Mouse (Mus musculus) lung, postnatal 14 days (tissue): ENCODE measurements around the gene Tex2.
A peak's percentile ranks its signal among the peaks of the same experiment; 100 is the strongest.
"Not testable (repeated sequence)": the region's sequence is repeated elsewhere in the genome, so short reads cannot be mapped to it uniquely, and the experiment has no call there.

ENCODE experiments used
- DNase-seq: peaks from one replicate; pipeline ENCODE4 v3.0.0; 2021

Gene Tex2

DNA sequence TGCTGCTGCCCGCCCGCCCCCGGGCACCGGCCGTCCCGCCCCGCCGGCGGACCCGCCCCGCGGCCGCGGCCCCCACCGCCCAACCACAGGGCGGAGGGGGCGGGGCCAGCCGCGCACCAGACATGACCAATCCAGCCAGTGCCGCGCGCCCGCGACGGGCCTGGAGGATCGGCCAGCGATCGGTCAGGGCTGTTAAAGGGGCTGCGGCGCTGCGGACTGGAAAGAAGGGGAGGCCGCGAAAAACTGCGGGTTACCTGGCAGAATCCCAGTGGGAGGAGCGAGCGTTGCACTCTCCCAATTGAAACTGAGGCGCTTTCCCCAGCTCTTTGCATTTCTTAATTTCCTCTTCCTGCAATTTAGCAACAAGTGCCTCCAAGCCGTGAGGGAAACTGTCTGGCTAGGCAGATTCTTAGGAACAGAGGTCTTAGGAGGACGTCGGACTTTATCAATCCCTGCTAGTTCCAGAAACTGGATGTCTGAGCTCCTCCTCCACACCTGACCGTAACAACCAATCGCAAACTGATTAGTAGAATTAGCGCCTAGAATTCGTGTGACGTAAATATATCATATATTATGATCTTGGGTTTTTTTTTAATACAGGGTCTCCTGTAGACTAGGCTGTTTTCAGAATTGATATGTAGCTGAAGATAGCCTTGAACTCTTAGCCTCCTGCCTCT is at the start of gene Tex2:
Tex2 (minus strand) TSS at position 463 of the 677 bp plus-strand sequence.
- peak; percentile 97 for DNase-seq

- DNase-seq = no peak
Observed at GRCm38 (mm10) chr11:106662634-106663407, 49.6 kb upstream of the Tex2 start.

DNA sequence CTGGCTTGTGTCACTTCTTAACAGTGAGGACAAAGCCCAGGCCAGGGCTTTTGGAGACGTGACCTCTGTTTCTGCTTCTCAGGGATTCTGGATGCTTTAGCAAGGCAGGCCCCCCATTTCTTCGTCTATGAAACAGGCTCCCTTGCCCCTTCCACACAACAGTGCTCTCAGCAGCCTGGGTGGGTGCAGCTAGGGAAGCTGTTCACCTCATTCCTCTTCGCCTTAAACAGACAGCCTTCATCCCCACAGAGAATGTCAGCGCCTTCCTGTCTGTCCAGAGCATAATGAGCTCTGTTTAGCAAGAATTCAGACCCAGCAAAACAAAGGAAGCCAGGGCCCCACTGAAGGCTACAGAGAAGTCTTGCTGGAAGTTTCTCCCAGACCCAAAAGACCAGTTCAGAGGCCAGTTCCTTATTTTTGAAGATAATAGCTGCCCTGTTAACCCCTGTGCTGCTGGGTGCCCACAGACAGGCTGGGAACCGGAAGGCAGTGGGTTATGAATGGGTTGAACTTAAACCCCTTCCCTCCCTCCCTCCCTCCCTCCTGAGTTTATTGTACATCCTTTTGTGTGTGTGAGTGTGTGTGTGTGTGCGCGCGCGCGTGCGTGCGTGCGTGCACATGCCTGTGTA is 47.3 kb upstream of the Tex2 start:
- DNase-seq = peak; percentile 51

DNA sequence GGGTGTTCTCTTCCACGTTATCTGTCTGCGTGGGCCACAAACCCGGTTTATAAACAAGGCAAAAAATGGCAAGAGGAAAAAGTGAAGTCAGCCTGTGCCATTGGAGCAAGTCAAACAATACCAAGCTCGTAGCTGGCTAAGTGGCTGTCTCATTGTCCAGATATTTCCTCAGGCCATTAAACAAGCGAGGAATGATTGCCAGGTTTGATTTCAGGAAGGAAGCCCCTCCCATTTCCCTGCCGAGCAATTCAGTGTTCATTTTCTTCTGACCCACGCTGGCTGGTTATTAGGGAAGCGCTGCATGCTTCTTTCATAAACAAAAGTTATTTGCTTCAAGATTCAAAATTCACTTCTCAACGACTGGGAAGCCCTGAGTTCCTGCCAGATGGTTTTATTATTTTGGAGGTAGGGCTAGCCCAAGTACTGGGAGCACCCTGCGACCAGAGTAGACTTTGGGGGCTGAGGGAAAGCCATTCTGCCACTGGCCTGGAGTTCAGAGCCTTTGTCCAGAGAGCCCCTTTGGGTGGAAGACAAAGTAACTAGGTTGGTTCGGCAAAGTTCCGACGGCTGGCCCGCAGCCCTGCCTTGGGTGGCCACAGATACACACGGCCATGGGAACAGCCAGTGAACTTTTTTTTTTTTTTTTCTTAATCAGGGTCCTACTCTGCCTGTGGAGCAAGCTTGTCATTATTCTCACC is 46.5 kb upstream of the Tex2 start:
- DNase-seq = peak; percentile 72

DNA sequence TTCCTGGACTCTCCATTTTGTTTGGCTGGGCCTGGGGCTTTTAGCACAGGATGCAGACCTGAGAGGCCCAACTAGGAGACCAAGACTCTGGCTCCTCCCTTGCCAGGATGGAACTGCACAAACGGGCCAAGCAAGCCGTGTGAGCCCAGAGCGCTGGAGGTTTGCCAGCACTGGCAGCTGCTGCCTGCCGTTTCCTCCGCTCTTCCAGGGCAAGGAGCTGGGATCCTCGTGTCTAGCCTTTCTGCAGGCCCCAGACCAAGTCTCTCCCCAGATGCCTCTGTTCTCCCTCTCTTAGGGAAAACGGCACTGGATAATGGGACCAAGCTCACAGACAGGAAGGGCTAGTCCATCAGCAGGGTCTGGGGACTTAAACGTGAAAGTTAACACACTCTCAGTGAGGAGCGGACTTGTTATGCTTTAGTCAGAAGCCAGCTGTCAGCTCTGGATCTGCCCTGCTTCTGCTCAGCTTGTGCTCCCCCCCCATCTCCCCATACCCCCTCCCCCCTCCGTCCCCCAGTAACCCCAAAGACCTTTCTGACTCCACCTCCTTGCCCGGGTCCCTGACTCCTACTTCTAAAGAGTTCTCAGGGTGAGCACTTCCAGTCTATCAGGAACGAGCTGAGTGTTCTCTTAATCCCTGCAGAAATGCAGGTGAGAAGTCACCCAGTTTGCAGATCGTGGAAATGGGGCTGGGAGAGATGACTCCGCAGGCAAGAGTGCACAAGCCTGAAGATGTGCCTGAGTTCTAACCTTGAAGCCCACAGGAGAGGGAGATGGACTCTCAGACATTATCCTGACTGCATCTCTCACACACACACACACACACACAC is 45.0 kb upstream of the Tex2 start:
- peak; percentile 88 for DNase-seq

GRCm38 (mm10) chr11:106656896-106657498 is 43.8 kb upstream of the Tex2 start:
- DNase-seq = not testable (repeated sequence)

DNA sequence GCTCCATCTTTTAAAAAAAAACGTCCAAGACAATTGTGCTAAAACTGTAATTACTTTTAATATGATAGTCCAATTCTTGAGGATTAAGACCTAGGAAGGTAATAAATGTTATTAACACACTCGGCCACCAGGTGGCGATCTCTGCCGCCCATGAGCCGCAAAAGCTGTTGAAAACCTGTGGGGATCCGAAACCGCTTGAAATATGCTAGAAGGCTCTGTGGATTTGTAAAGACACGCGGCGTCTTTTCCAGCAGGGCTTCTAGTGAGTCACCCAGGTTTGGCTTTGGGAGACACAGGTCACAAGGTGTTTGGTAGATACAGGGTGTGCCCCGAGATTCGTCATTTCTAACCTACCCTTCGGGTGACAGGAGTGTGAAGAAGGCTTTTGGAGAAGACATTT is 35.1 kb upstream of the Tex2 start:
- DNase-seq = peak; percentile 87

DNA sequence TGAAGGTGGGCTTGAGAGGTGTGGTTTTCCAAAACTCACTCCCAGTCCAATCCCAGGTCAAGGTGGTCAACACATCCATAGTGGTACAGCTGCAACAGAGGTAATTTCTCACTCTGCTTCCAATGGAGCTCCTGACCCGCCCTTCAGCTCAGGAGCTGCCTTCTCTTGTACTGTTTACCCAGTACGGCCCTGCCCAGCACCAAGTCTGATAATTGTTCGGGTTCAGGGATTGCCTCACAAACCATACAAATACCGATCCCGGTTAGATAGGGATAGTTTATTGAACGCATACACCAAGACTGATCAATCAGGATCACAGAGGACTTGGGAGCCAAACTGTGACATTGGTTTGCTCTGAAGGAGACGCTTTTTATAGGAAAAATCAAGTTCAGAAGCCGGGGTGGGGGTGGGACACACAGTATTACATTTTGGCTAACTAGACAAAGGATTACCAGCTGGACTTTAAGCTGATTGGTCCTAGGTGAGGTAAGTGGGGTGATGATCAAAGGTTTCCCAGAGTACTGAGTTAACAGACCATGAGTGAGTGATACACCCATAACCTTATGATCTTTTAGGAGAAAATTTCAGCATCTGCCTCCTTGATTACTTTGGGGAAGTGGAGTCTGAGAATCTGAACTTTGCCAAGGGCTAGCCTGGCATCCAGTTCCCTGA is 29.9 kb upstream of the Tex2 start:
- DNase-seq = no peak

DNA sequence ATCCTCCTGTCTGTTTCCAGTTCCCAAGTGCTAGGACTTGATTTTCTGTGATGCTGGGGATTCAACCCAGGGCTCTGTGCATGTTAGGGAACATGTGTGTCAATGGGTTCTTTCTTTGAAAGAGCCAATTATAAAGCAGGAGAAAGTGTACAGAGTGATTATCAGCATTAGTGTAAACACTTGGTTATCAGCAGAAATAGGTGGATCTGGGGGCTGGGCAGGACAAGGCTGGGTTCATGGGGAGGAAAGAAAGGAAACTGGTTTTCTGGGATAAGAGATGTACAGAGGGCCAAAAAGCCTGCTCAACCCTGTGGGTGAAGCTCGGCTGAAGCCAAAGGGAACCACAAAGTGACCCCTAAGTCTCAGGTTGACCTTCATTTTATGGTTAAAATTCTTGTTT is 28.4 kb upstream of the Tex2 start:
- DNase-seq = no peak

DNA sequence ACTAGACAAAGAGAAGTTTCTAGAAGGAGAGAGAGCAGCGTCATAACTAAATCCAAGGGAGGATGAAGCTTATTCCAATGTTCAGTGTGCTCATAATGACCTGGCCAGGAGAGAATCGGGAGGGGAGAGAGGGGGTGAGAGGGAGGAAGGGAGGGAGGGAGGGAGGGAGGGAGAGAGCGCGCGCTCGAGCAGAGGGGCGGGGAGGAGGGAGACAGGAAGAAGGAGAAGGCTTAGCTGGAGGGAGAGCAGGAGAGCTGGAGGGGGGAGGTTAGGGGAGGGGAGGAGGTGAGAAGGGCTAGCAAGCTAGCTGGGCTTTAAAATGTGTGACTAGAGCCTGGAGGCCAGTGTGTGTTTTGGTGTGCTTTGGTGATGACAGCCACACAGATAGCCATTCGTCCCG is 26.8 kb upstream of the Tex2 start:
- DNase-seq = no peak

GRCm38 (mm10) chr11:106639356-106639692 is 26.1 kb upstream of the Tex2 start:
- peak; percentile 20 for DNase-seq

DNA sequence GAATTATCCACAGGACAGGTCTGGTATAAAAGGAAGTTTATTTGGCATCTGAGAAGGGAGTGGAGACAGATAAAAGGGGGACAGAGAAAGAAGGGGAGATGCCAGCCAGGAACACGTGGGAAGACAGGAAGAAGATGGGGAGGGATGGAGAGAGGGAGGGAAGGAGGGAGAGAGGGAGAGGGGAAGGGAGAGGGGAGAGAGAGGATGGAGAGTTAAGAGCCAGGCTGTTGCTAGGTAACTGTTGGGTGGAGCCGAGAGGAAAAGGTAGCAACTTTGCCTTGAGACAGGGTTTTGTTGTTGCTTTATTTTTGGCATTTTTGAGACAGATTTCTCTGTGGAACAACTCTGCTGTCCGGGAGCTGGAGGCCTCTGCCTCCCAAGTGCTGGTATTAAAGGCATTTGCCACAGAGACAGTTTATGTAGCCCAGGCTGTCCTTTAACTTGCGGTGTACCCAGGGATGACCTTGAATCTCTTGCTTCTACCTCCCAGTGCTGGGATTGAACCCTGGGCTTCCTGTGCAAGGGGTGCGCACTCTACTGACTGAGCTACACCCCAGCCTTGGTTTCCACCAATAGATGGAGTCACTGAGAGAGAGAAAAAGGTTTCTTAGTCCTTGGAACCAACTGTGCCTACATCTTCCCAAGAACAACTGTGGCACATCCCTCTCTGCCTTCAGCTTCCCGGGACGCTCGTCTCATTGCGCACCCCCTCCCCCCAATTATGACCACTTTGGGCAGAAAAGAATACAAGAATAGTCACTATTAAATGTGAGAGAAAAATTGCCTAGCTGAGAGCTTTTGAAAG is 25.5 kb upstream of the Tex2 start:
- DNase-seq = no peak

- no peak for DNase-seq
Observed at GRCm38 (mm10) chr11:106637754-106638153, 24.5 kb upstream of the Tex2 start.

GRCm38 (mm10) chr11:106635946-106636345 is 22.7 kb upstream of the Tex2 start:
- no peak for DNase-seq

DNA sequence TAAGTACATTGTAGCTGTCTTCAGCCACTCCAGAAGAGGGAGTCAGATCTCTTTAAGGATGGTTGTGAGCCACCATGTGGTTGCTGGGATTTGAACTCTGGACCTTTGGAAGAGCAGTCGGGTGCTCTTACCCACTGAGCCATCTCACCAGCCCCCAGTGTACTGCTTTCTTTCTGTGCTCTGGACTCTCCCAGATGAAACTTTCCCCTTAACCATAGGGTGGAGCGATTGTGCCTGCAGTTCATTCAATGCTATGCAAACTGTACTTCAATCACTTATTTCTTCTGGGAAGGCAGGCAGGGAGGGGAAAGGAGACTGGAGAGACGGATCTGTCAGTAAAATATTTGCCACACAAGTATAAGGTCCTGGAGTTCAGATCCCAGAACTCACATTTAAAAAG is 21.0 kb upstream of the Tex2 start:
- DNase-seq = not testable (repeated sequence)

- DNase-seq = no peak
Observed at GRCm38 (mm10) chr11:106633456-106633855, 20.2 kb upstream of the Tex2 start.

DNA sequence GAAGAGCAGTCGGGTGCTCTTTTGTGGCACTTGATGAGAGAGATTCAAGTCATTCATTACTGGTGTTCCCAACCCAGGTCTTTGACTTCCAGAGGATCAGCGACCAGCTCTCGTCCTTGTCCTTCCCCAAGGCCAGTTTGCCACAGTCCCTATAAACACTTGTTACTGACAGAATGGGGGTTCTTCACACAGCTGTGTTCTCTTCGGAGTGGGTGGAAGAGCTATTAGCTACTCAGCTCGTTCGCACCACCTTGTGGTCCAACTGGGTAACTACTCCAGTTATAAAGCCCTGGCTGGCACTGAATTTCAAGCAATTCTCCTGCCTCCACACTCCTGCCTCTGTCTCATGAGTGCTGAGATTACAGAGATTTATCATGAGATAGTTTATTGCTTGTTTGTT is 14.5 kb upstream of the Tex2 start:
- peak; percentile 81 for DNase-seq

DNA sequence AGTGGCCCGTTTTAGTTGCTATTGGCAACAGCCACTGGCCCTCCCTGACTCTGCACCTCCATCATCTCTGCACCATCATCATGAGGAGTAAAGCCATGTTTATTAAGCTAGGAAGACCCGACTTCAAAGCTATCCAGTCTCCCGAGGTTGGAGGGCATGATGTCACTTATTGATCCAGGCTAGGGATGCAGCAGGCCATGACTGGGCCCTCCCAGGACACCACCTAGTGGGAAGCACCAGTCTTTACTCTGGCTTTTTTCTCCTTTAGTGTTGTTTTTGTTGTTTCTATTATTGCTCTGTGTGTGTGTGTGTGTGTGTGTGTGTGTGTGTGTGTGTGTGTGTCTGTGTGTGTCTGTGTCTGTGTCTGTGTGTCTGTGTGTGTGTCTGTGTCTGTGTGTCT is 12.4 kb upstream of the Tex2 start:
- no peak for DNase-seq

DNA sequence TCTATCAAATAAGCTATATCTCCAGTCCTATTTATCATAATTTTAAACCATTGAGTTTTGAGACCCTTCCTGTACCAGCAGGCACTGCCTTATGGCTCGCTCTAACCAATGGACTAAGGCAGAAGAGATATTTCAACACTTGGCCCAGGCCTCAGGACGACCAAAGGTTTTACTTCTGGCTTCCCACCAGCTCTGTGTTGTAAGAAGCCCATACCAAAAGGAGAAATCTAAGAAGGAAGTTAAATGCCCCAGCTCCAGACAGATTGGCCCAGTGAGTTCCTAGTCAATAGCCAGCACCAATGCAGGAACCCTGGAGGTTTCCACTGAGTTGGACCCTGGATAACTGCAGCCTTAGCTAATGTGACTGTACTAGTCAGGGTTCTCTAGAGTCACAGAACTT is 10.4 kb upstream of the Tex2 start:
- no peak for DNase-seq

- no peak for DNase-seq
Observed at GRCm38 (mm10) chr11:106622056-106622455, 8.8 kb upstream of the Tex2 start.

- DNase-seq = not testable (repeated sequence)
Observed at GRCm38 (mm10) chr11:106618768-106619167, 5.5 kb upstream of the Tex2 start.
